Mouse (Mus musculus) E14TG2a.4 (cell line): Measurements from ENCODE around the gene Oxtr.

Source experiments
- CTCF ChIP-seq: conservative IDR thresholded peaks from 2 replicates; pipeline ENCODE4 v1.5.1; 2014; ENCODE audit warnings: low read length
- NANOG ChIP-seq: IDR thresholded peaks from 2 replicates; pipeline ENCODE4 v1.6.1; 2014; ENCODE audit warnings: borderline replicate concordance, low read length, mixed read lengths
- POU5F1 ChIP-seq: IDR thresholded peaks from 2 replicates; pipeline ENCODE4 v1.6.1; 2014; ENCODE audit warnings: low read length, borderline replicate concordance

DNA sequence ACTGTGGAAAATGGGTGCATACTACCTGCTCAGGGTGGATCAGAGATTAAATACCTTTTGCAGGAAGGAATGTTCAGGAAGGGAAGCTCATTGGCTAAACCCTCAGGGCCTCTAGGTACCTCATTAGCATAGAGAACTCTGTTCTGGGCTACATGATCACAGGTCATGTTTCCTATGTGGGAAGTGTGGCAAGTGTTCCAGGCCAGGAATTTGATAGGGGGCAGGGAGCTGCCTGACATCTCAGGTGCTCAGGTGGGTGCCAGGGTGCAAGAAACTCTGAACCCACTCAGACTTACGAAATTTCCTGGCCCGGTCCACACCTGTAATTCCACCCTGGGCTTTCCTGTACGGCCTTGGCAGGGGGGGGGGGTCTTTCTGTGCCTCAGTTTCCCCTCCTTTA lies 9.0 kb upstream of the Oxtr start:
- no peak for TF ChIP-seq CTCF
- TF ChIP-seq POU5F1 = no peak
- TF ChIP-seq NANOG = no peak
